Mouse (Mus musculus) bone marrow macrophage, adult 2 months (primary cell): ENCODE measurements around the gene Rhot1.

ENCODE experiments used
- CTCF ChIP-seq: IDR thresholded peaks from 2 replicates; pipeline ENCODE4 v1.5.1; 2012; ENCODE audit warnings: low read depth, mild to moderate bottlenecking, low read length, moderate library complexity
- POLR2A ChIP-seq: IDR thresholded peaks from 2 replicates; pipeline ENCODE4 v1.6.1; 2012; ENCODE audit warnings: mild to moderate bottlenecking, low read depth, low read length, borderline replicate concordance

- TF ChIP-seq POLR2A (no peak), CTCF (no peak)
Measured at GRCm38 (mm10) chr11:80204941-80205340, 3.9 kb upstream of the Rhot1 start.
